Mouse (Mus musculus) adrenal gland, postnatal 25 days (tissue): ENCODE results near the gene Mlycd. TPM values are rescaled to one million over a fixed set of nuclear protein-coding genes. Genes with fewer than 3 reads are reported as not detected.

Experiments used
- DNase-seq: peaks from one replicate; pipeline ENCODE4 v3.0.0; 2021; ENCODE audit warnings: mixed read lengths
- total RNA-seq: library from RNA; stranded (reverse); gene quantifications from 2 replicates; pipeline ENCODE4 v1.2.3, GENCODE M21; 2021

Gene Mlycd
- total RNA-seq, 1 experiment from 2014 or later, result 49.0 TPM

DNA sequence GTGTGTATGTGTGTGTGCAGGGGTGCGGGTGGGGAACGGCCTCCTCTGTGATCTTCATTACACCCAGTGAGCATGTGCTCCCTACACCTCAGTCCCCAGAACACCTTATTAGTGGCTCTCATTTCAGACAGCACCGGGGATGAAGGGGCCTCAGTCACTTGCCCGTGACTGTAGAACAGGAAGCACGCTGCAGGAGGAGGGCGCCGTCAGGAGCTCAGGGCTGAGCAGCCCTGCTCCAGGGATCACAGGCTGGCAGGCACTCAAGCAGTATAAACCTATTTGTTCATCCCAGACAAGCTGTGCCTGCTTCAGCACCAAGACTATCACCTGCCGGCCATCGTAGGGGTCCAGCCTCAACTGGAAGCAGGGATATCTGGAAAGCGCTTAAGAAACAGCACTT is 9.2 kb downstream of the Mlycd start:
- DNase-seq, result no peak

DNA sequence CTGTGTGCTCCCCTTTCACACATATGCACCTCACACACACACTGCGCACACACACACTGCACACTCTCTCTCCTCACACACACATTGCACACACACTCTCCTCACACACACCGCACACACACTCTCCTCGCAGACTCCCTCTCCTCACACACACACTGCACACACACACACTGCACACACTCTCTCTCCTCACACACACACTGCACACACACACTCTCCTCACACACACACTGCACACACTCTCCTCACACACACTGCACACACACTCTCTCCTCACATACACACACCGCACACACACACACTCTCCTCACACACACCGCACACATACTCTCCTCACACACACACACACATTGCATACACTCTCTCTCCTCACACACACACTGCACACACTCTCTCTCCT is 10.0 kb downstream of the Mlycd start:
- no peak for DNase-seq

GRCm38 (mm10) chr8:119408311-119408710 is 13.6 kb downstream of the Mlycd start:
- DNase-seq, result no peak

GRCm38 (mm10) chr8:119412037-119412734 is 17.5 kb downstream of the Mlycd start:
- no peak for DNase-seq

- peak; percentile 84 for DNase-seq
Observed at GRCm38 (mm10) chr8:119412735-119413498, 18.2 kb downstream of the Mlycd start.

DNA sequence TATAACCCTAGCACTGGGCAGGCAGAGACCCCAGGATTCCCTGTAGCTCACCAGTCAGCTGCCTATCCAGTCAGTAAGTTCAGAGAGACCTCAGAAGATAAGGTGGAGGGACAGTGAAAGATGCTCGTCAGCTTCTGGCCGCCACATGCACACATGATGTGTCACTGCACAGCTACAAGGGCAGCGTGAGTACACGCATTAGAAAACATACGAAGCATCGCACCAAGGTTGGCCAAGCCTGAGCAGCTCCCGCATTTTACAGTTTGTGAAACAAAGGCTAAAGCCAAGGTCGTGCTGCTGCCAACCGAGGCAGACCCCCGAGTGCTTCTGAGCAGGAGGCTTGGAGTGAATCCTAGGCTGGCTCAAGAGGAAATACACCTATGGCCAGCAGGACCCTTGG is 18.9 kb downstream of the Mlycd start:
- no peak for DNase-seq

DNA sequence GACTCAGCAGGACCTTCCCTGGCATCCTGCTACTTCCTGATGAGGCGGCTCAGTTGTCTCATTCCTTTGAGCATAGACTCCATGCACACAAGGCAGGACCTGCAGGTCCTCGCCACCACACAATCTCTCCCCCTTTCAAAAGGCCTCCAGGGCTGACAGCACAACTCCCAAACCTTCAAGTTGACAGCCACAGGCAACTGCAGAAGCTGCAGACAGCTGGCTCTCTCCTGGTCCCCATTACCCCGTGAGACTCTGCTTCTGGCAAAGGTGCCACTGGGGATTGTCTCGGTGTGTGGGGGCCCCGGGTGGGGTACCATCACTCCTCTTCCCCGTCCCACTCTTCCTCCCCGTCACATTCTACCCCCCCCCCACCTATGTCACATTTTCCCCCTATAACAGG is 25.6 kb downstream of the Mlycd start:
- DNase-seq, result no peak

- DNase-seq, result no peak
Observed at GRCm38 (mm10) chr8:119421603-119422122, 27.0 kb downstream of the Mlycd start.

DNA sequence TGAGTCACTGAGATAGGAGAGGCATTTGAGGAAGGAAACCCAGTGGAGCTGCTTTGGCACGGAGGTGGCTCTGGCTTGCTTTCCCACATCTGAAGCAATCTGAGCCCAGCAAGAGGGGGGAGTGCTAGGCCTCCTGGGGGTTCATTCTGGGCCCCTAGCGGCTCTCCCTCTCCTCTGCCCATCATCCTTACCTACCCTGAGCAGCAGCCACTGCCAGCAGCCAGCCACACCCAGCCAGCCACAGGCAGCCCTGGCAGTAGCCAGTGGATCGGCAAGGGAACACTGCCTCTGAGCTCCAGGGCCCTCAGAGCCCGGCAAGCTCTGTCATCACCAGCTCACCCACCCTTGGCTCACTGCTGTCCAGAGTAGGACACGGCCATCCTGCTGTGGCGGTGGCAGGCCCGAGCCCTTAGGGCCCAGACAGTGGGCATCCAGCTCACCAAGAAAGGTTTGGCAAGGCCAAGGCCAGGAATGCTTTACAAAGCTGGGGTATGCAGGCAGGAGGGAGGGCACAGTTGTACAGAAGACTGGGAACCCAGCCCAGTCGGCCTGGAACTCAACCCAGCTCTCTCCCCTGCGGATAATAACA is 27.5 kb downstream of the Mlycd start:
- DNase-seq, result peak; percentile 54

DNA sequence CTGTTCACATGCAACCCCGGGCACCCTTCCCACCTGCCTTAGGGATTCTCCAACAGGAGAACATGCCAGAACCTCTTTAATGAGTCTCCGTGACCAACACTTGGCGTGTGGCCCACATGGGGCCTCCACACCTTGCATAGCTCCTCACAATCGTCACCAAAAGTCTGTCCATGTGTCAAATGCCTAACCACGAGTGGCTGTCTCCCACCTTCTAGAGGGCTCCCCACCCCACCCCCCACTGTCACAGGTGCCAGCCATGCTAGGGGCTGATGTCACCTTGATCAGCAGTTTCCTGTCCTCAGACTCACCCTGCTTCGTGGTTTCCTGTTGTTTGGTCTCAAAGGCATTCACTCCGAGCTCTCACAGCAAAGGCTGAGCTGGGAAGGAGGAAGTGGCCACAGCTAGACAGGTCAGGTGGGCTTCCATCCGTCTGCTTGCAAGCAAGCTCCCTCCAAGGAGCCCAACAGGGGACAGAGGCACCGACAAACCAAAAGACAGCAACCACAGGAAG is 29.0 kb downstream of the Mlycd start:
- DNase-seq, result peak; percentile 54

DNA sequence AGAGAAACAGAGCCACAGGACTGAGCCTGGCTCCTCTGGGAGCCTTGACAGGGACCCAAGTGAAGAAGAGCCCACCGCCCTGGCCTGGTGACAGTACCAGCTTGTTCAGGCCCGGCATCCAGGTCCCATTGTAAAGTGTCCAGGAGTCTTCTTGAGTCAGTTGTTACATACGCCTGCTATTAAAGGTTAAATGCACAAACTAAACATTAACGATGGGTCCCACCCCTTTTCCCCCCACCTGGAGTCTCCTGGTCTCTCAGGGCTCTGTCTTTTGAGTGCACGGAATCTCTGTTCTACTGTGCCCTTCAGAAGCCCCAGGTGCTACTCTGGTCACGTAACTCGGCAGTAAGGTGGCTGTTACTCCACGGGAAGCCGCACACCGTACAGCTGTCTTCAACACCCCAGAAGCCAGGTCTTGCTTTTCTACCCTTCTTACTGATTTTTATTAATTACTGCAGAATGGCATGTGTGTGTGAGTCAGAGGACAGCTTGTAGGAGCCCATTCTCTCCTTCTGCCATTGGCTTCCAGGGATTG is 29.6 kb downstream of the Mlycd start:
- no peak for DNase-seq

DNA sequence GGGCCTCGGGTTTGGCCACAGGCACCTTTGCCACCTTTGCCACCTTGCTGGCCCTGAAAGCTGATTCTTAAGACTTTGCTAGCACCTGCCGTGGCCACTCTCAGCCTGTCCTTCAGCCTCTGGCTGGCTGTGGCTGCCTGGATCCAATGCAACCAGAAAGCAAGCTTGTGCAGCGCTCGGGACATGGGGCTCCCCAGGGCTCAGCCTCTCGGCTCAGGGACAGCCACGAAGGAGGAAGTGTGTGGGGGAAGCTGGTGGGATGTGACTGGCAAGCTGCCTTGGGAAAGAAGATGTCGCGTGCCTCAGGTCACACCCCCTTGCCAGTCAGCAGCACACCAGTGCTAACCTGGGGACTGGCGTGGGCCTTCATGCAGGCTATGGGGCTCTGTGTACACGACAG is 30.1 kb downstream of the Mlycd start:
- DNase-seq, result no peak

DNA sequence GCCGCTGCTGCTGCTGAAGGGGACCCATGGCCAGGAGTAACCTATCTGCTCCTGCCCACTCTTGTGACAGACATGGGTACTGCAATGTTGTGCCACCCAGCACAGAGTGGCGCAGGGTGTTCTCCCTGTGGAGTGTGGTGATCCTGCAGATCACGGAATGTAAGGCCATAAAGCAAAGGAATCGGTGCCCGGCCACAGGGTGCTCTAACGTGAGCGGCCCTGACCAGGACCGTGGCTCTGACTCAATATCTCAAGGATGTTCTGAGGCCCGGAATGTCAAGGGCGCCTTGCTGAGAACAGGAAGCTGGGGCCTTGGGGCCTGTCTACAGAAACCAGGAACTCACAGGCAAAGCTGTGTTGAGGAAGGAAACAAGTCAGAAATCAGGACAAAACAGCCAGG is 30.9 kb downstream of the Mlycd start:
- DNase-seq, result peak; percentile 76

DNA sequence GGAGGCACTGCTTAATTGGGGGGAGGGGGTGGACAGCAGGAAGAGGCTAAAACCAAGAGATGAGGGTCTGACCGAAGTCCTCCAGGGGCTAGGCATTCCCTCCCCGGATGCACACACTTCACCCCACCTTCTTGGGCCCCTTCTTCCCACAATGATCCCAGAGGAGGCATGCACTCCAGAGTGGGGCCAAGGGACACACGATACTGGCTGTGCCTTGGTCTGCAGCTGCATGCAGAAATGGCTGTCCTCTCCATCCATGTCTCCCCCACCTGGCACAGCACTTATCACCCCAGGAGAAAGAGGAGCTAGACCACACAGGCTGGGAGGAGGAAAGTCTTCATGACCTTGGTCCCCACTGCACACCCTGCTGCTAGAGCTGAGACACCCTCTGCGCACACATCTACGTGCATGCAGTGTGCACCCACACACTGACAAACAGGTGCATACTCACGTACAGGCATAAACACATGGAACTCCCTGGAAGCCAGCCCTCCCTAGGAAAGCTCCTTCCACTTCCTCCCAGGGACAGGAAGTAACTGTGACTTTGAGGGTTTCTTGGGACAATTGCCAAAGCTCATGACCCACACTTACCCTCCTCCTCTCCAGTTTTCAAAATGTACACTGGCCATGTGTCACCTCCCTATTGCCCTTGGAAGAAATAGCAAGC is 31.5 kb downstream of the Mlycd start:
- DNase-seq, result no peak

DNA sequence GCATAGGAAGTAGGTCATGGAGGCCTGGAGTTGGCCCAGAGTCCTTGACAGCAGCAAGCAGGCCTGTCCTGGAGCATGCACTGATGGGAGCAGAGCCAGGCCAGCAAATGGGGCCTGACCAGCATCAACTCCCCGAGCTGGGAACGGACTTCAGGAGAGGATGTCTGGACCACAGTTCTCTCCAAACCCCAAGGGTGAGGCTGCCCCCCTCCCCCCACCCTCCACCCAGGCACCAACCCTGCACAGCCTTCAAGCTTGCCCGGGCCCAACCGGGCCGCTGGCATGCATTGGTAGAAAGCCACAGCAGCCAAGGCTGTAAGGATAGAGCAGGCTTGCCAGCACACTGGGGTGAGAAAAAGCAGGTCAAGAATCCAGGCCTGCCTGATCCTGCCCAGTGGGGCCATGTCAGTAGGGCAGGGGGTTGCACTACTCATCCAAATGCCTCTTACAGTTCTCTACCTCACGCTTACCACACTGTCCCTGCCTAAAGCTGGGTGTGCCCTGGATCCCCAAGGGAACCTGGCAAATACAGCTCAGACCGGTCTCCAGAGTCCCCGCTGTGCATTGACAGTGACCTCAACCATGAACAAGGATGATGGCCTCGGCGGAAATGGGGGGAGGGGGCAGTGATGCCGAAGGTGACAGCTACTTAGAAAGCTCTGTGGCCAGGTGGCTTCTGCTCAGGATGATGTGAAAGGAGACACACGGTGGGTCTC is 33.1 kb downstream of the Mlycd start:
- peak; percentile 61 for DNase-seq

DNA sequence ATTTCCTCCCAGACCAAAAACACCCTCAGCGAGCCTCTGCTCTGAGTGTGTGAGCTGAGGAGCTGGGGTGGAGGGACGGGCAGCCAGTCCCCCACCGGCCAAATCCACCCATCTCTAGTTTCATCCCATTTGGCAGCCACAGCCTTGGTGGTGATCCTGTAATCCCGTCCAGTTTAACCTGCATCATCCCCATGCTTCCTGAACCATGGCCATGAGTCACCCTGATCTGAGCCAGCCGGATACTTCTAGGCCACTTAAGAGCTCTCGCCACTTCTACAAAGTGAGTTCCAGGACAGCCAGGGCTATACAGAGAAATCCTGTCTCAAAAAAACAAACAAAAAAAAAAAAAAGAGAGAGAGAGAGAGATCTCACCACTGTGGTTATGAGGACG is 33.7 kb downstream of the Mlycd start:
- DNase-seq, result no peak

DNA sequence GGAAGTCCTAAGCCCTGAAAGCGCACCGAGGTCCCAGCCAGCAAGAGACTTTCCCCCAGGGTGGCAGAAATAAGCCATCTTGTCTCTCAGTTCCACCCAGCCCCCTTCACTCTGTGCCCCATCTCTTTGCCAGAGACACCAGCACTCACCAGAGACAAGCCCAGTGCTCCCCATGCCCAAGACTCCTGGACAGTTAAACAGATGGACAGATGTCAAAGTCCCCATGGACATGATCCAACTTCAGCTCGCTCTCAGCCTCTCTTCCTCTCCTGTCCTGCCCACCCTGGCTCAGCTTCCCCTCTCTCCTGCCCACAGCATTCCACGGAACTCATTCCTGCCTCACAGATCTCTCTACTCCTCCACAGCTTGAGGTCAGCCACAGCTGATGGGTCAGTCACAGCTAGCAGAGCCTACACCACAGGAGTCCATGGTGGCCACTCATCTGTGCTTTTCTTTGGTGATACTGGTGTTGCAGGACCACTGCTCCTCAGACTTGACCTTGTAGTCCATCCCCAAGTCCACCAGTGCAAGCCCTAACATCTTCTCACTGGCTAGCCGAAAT is 34.2 kb downstream of the Mlycd start:
- DNase-seq, result no peak

- no peak for DNase-seq
Observed at GRCm38 (mm10) chr8:119429552-119429951, 34.9 kb downstream of the Mlycd start.

DNA sequence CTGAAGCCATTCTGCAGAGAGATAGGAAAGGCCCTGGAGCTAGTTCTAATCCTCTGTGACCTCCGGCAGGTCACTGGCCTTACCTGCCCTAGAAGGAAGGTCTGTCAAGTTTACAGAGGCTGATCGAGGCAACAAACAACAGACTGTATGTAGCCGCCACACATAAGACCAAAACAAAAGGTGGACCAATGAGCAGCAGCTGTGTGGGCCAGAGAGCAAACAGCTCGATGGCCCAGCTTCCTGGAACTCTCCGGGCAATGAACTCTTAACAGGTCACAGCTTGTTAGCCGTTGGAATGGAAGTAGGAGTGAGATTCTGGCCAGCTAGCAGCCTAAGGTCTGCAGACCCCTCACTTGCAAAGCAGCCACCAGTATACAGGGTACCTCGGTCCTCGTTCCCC is 35.6 kb downstream of the Mlycd start:
- DNase-seq, result no peak

- no peak for DNase-seq
Observed at GRCm38 (mm10) chr8:119430690-119431089, 36.0 kb downstream of the Mlycd start.

- no peak for DNase-seq
Observed at GRCm38 (mm10) chr8:119432372-119432771, 37.7 kb downstream of the Mlycd start.
